Mouse (Mus musculus): ENCODE results near the gene Scgb1b27.
"Not testable (repeated sequence)": the region's sequence is repeated elsewhere in the genome, so short reads cannot be mapped to it uniquely, and the experiment has no call there.

DNA sequence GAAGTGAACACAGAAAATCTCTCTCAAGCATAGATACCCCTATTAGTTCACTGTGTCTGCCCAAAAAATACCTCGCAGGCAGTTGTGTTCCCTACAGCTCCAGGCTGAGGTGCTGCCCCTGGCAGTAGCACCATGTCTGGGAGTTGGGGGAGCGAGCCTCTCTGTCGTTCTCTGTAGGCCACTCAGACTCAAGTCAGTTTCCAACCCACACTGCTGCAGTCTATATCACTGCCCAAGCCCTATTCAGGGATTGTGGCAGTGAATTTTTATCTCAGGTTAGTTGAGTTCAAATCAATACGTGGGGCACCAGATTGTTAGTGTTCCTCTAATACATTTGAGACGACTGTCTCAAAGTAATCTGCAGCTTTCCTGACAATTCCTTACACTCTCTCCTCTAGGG is 46.8 kb downstream of the Scgb1b27 start:
- not testable (repeated sequence) for TF ChIP-seq CTCF (IDR thresholded peaks at IDR 0.05; ENCODE audit: control insufficient read depth, insufficient read depth, insufficient read length); FOSL1 (IDR thresholded peaks at IDR 0.05; ENCODE audit: insufficient read depth, low read length, poor library complexity, severe bottlenecking); USF1 (IDR thresholded peaks at IDR 0.05; ENCODE audit: low read depth); MYOG (IDR thresholded peaks at IDR 0.05; ENCODE audit: control insufficient read depth, extremely low read depth, insufficient read length); MAX (IDR thresholded peaks at IDR 0.05); CEBPB (IDR thresholded peaks at IDR 0.05; ENCODE audit: low read depth); MYOD1 (IDR thresholded peaks at IDR 0.05; ENCODE audit: control insufficient read depth, insufficient read length, low read depth)
